Mouse (Mus musculus): ENCODE data around the gene Baiap2l1.
"Not testable (repeated sequence)": the region's sequence is repeated elsewhere in the genome, so short reads cannot be mapped to it uniquely, and the experiment has no call there.

Gene Baiap2l1

DNA sequence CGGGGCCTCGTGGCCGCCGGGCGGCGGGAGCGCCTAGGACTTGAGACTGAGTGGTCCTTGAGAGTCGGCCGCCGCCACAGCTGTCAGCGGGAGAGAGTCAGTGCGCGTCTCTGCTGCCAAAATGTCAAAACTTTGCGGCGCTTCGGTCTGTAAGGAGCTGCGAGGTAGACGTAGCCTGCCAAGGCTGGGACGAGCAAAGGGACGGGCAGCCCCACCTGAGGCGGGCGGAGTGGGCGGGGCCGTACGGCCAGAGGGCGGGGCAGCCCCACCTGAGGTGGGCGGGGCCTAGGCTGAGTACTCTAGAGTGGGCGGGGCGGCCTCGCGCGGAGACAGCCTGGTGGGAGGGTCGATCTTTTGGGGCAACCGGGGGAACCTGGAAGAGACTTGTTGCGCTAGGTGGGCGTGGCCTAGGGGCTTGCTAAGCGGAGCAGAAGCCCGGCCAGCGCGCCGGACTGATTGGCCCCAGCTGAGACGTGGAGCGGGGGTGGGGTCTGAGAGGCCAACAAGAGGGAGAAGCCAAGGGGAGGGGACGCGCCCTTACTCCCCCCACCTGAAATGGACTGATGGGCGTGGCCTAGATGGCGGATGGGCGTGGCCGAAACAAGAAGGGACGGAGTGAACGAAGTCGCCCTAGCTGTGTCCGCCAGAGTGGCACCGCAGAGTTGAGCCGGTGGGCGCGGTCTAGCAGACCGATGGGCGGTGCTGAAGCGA lies at the start of gene Baiap2l1:
TSS of gene Baiap2l1 (minus strand) at position 232 of the 711 bp plus-strand sequence.
- DNase-seq: peak; percentile 24

DNA sequence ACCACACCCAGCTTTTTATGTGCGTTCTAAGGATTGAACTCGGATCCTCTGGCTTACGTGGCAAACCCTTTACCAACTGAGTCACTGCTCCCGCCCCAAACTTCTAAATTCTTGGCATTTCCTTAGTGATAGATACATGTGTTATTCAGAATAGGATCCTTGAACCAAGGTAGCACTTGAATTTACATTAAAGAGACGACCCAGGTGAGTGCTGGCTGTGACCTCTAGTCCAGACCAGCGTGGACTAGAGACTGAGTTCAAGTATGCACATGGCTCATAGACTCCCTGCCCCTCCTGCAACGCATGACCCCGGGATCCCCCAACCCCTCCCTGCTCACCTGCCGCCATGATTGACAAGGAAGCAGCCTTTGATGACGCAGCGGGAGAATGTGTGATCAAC lies 48.3 kb upstream of the Baiap2l1 start:
- DNase-seq: no peak

DNA sequence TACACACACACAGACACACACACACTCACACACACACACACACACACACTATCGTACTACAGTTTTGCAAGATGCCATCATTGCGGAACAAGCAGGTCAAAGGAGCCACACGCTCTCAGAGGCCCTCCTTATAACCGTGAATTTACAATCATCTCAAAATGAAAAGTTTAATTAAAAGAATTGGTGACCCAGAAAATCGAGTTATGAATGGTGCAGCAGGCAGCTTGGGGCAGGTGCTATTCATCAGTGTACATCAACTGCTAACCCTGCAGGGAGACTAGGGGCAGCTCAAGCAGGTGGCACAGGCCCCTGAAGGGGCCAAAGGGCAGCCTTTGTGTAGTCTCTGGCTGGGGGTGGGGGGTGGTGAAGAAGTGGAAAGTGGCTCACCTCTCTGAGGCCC lies 42.9 kb upstream of the Baiap2l1 start:
- no peak for DNase-seq

DNA sequence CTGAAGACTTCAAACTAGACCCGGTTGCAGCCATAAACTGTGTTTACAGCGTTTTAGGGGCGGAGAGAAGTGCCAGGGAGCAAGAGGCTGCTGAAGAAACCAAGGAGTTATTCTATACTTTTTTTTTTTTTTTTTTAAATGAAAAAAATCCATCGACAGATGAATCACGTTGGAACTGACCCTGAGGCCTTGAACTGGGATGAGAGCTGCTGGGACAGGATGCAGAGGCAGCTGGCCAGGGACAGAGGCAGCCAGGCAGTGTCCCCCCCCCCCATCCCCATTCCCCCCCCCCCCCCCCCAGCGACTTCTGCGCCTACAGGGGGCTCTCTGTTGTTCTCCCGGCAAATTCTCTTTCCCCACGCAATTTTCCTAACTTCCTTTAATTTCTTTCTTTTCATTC lies 39.7 kb upstream of the Baiap2l1 start:
- no peak for DNase-seq

GRCm38 (mm10) chr5:144394142-144394541 lies 36.2 kb upstream of the Baiap2l1 start:
- no peak for DNase-seq

DNA sequence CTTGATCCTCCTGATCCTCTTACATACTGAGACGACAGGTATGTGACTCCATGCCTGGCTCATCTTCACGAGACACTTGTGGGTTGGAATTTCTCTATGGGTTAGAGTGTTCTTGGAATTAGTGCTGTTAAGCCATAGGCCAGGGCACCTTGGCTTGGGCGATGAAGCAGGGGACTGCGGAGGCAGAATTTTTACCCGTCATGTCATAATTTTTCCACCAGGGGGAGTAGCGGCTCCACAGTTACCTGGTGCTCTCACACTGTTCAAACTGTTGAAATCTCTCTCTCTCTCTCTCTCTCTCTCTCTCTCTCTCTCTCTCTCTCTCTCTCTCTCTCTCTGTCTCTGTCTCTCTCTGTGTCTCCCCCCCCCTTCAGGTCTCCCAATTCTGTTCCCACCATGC lies 29.9 kb upstream of the Baiap2l1 start:
- DNase-seq: peak; percentile 36

- DNase-seq: no peak
These were observed 26.0 kb upstream of the Baiap2l1 start for GRCm38 (mm10) chr5:144383936-144384335.

DNA sequence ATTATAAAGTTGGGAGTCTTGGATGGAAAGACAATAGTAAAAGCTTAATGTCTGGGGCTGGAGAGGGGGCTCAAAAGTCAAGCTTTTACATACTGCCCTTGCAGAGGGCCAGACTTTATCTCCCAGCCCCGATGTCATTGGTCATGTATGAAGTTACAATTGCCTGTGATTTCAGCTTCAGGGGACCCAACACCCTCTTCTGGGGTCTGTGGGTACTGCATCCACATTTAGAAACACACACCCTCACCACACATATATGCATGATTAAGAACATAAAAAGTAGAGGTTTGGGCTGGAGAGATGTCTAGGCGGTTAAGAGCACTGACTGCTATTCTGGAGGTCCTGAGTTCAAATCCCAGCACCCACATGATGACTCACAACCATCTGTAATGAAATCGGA lies 23.9 kb upstream of the Baiap2l1 start:
- DNase-seq: no peak

GRCm38 (mm10) chr5:144380689-144381088 lies 22.8 kb upstream of the Baiap2l1 start:
- DNase-seq: no peak

- no peak for DNase-seq
These were observed 21.5 kb upstream of the Baiap2l1 start for GRCm38 (mm10) chr5:144379431-144379830.

- no peak for DNase-seq
These were observed 15.0 kb upstream of the Baiap2l1 start for GRCm38 (mm10) chr5:144372885-144373284.

- no peak for DNase-seq
These were observed 14.3 kb upstream of the Baiap2l1 start for GRCm38 (mm10) chr5:144372177-144372576.

GRCm38 (mm10) chr5:144370986-144371385 lies 13.1 kb upstream of the Baiap2l1 start:
- DNase-seq: no peak

GRCm38 (mm10) chr5:144368661-144369205 lies 10.8 kb upstream of the Baiap2l1 start:
- no peak for DNase-seq

- DNase-seq: not testable (repeated sequence)
These were observed 8.6 kb upstream of the Baiap2l1 start for GRCm38 (mm10) chr5:144366551-144366950.

DNA sequence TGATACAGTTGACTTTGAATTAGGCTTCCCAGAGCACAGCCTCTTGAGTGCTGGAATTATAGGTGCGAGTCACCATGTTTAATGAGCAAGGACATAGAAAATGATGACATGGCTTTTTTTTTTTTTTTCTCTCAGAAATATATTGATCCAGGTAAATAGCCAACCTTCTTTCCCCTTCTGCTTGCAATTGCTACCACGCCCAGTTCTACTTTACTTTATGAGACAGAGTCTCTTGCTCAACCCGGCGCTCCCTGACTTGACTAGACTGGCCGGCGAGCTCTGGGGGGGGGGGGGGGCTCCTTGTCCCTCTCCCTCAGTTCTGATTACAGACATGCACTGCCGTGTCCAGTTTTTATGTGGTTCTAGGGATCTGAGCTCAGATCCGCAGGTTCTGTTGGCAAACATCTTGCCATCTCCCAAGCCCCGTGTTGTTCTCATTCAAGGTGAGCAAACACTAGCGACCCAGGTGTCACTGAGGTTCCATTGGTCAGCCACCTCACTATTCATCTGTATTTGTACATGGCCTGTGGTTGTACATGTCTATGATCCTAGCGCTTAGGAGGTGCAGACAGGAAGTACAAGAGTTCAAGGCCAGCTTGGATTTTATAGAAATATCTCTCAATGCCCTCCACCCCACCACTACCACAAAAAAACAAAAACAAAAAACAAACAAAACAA lies 6.9 kb upstream of the Baiap2l1 start:
- no peak for DNase-seq

DNA sequence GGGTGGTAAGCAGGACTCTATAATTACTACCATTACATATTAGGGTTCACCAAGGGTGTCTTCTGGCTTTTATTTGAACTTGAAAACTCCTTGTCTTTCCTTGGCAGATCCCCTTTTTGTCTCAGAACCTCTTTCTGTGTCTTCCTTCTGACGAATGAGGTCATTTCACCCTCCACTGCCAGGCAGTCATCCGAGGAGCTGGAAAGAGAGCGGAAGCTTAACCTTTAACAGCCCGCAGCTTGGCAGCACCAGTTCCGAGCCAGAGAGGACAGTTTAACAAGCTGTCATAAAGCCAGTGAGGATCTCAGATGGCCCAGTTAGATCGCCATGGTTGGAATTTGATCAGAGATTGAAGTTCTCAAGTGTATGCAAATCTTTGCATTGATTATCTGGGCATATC lies 2.4 kb upstream of the Baiap2l1 start:
- DNase-seq: no peak

DNA sequence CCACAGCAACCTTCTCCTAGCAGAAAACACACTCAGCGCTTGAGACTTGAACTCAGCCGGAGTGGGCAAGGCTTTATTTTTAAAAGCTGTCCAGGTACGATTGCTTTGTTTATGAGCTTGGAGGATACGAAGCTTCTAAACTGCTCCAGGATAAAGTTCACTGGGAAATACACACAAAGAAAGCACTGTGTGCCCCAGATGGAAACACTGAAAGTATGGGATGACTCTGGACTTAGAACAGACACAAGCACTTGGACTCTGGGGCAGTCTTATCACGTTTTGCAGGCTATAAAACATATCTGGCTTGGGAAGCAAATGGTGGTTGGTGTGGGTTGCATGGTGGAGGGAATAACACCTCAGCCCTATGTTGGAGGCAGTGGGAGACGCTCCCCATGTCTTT lies 2.0 kb upstream of the Baiap2l1 start:
- no peak for DNase-seq

DNA sequence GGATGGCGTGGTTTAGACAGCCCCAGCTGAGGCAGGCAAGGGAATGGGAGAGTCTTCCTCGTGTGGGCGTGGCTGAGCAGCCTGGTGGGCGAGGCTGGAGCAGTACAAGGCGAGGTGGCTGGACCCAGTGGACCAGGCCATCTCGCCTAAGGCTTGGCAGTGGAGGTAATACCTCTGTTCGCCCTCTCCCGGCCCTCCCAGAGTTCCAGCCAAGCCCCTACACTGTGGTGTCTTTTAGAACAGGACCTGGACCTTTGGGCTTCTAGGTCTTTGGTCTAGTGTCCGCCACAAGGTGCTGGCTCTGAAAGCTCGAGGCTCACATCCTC lies 643 bp upstream of the Baiap2l1 start:
- no peak for DNase-seq

DNA sequence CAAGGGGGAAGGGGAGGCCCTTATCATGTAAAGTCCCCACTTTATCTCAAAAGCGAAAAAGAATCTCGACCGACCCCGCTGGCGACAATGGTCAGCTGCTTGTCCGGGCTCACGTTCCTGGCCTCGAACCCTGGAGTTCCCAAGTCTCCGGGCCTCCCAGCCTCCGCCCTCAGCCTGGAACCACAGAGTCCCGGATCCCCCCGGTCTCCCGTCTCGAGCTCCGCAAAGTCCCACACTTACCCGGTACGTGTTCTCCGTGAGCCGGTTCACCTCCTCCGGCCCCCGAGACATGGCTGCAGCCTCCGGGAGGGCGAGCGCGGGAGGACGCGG lies 396 bp downstream of the Baiap2l1 start:
- no peak for DNase-seq

DNA sequence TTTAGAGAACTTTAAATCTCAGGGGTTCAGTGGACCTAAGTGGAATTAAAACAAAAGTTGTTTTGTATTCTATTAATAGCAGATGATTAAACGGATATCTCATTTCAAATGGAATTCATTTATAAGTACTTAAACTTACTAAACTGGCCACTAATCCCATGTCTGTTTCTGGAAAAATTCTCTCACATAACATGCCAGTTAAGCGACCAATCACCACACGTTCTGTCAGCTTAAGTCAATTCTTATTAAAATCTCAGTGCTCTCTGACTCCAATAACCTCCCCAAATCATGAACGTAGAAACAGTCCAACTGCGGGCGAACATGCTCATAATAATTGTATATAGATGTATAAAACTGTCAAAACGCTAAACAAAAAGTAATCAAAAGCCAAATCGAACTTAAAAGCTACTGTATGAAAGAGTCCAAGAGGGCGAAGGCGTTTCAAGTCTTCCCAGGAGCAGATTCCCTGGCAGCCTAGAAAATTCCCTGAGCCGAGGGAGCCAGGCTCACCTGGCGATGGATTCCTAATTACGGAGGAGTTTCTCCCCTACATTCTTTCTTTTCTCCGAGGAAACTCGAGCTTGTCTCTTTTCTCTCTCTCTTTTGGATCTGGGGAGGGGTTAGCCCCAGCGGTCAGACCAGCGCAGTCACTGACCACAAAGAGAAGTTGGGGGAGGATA lies 996 bp downstream of the Baiap2l1 start:
- no peak for DNase-seq

DNA sequence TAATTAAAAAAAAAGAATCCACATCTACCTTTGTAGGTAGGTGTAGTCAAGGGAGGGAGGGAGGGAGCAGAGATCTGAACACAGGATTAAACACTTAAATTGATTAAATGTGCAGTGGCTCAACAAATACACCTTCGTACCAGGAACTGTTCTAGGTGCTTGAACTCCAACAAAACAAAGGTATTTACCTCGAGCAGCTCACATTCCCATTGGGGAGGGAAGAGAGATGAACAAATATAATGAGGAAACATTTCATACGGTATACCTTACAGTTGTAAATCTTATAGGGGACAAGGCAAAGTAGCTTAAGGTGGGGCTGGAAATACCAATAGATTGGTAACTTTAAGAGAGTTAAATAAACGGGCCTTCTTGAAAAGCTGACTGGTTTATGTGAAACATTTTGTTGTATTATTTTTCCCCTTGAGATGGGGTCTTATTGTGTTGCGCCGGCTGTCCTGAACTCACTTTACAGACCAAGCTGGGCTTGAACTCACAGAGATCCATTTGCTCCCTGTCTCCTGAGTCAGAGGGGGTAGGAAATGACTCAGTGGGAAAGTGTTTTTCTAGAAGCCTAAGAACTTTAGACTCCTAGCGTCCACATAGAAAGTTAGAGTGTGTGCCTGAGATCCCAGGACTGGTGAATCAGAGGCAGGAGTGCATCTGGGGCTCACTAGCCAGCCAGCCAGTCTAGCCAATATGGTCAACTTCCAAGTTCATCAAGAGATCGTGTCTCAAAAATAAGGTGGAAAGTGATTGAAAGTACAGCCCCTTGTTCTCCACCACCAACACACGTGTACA lies 5.5 kb downstream of the Baiap2l1 start:
- no peak for DNase-seq

GRCm38 (mm10) chr5:144351185-144351584 lies 6.7 kb downstream of the Baiap2l1 start:
- no peak for DNase-seq

Data from cerebellum, adult 11 months (tissue).